Mouse (Mus musculus): ENCODE data around the gene C1qa. TPM values are rescaled to one million over a fixed set of nuclear protein-coding genes. Genes with fewer than 3 reads are reported as not detected.

The C1qa gene
- polyA plus RNA-seq, 1 experiment from 2014 or later, result 75.9 TPM

GRCm38 (mm10) chr4:136878171-136878570 lies 20.4 kb downstream of the C1qa start:
- ATAC-seq (ENCODE audit: low read depth), result no peak
- no peak overlapping the region for H3K27ac ChIP-seq (ENCODE audit: low read length)
- no peaks in the 10 kb centered on the region for H3K9me3 ChIP-seq (replicated peaks; ENCODE audit: control insufficient read depth, low read length)
- WGBS (ENCODE audit: insufficient replicate concordance), result 42% methylated on average over 8 of the region's 8 CpGs
- no peak overlapping the region for H3K9ac ChIP-seq (ENCODE audit: low read depth, low read length)
- no peak overlapping the region for H3K4me3 ChIP-seq (ENCODE audit: low read depth, low read length)
- no peaks in the 10 kb centered on the region for H3K27me3 ChIP-seq (ENCODE audit: control insufficient read depth, insufficient read depth, low read depth, low read length)
- H3K36me3 ChIP-seq (ENCODE audit: control insufficient read depth, insufficient read depth), result no peaks in the 10 kb centered on the region
- no peak overlapping the region for H3K4me2 ChIP-seq (ENCODE audit: low read depth, low read length)
- no peaks in the 10 kb centered on the region for H3K4me1 ChIP-seq (ENCODE audit: control insufficient read depth, low read depth, low read length)

- Histone ChIP-seq H3K4me2 (ENCODE audit: low read depth, low read length) (no peak overlapping the region), H3K4me1 (ENCODE audit: control insufficient read depth, low read depth, low read length) (no peaks in the 10 kb centered on the region), H3K4me3 (ENCODE audit: low read depth, low read length) (no peak overlapping the region), H3K27ac (ENCODE audit: low read length) (no peak overlapping the region), H3K36me3 (ENCODE audit: control insufficient read depth, insufficient read depth) (no peaks in the 10 kb centered on the region), H3K27me3 (ENCODE audit: control insufficient read depth, insufficient read depth, low read depth, low read length) (no peaks in the 10 kb centered on the region), H3K9ac (ENCODE audit: low read depth, low read length) (no peak overlapping the region), H3K9me3 (replicated peaks; ENCODE audit: control insufficient read depth, low read length) (no peaks in the 10 kb centered on the region)
- no peak for ATAC-seq (ENCODE audit: low read depth)
- WGBS (ENCODE audit: insufficient replicate concordance), result 13% methylated on average over 7 of the region's 7 CpGs
Measured at GRCm38 (mm10) chr4:136876971-136877370, 21.6 kb downstream of the C1qa start.

- Histone ChIP-seq H3K27ac (ENCODE audit: low read length) (no peak overlapping the region), H3K9me3 (replicated peaks; ENCODE audit: control insufficient read depth, low read length) (no peaks in the 10 kb centered on the region), H3K4me3 (ENCODE audit: low read depth, low read length) (no peak overlapping the region), H3K36me3 (ENCODE audit: control insufficient read depth, insufficient read depth) (no peaks in the 10 kb centered on the region), H3K4me1 (ENCODE audit: control insufficient read depth, low read depth, low read length) (no peaks in the 10 kb centered on the region), H3K27me3 (ENCODE audit: control insufficient read depth, insufficient read depth, low read depth, low read length) (no peaks in the 10 kb centered on the region), H3K4me2 (ENCODE audit: low read depth, low read length) (no peak overlapping the region), H3K9ac (ENCODE audit: low read depth, low read length) (no peak overlapping the region)
- 72% methylated on average over 14 of the region's 14 CpGs for WGBS (ENCODE audit: insufficient replicate concordance)
- no peak for ATAC-seq (ENCODE audit: low read depth)
Measured at GRCm38 (mm10) chr4:136875012-136875411, 23.6 kb downstream of the C1qa start.

- no peaks in the 10 kb centered on the region for H3K36me3 ChIP-seq (ENCODE audit: control insufficient read depth, insufficient read depth)
- ATAC-seq (ENCODE audit: low read depth), result no peak
- H3K9me3 ChIP-seq (replicated peaks; ENCODE audit: control insufficient read depth, low read length), result no peaks in the 10 kb centered on the region
- H3K27me3 ChIP-seq (ENCODE audit: control insufficient read depth, insufficient read depth, low read depth, low read length), result no peaks in the 10 kb centered on the region; the same call in 1 of the 2 replicates
- no peak overlapping the region for H3K27ac ChIP-seq (ENCODE audit: low read length)
- WGBS (ENCODE audit: insufficient replicate concordance), result 62% methylated on average over 6 of the region's 6 CpGs
- H3K4me2 ChIP-seq (ENCODE audit: low read depth, low read length), result no peak overlapping the region
- H3K4me1 ChIP-seq (ENCODE audit: control insufficient read depth, low read depth, low read length), result no peaks in the 10 kb centered on the region
- no peak overlapping the region for H3K4me3 ChIP-seq (ENCODE audit: low read depth, low read length)
- no peak overlapping the region for H3K9ac ChIP-seq (ENCODE audit: low read depth, low read length)
Measured at GRCm38 (mm10) chr4:136868371-136868770, 30.2 kb downstream of the C1qa start.

GRCm38 (mm10) chr4:136867690-136868345 lies 30.8 kb downstream of the C1qa start:
- no peak overlapping the region for H3K9ac ChIP-seq (ENCODE audit: low read depth, low read length)
- H3K36me3 ChIP-seq (ENCODE audit: control insufficient read depth, insufficient read depth), result no peaks in the 10 kb centered on the region
- no peak overlapping the region for H3K4me2 ChIP-seq (ENCODE audit: low read depth, low read length)
- no peaks in the 10 kb centered on the region; the same call in 1 of the 2 replicates for H3K27me3 ChIP-seq (ENCODE audit: control insufficient read depth, insufficient read depth, low read depth, low read length)
- 20% methylated on average over 12 of the region's 12 CpGs for WGBS (ENCODE audit: insufficient replicate concordance)
- H3K4me3 ChIP-seq (ENCODE audit: low read depth, low read length), result no peak overlapping the region
- ATAC-seq (ENCODE audit: low read depth), result no peak
- no peaks in the 10 kb centered on the region for H3K9me3 ChIP-seq (replicated peaks; ENCODE audit: control insufficient read depth, low read length)
- H3K4me1 ChIP-seq (ENCODE audit: control insufficient read depth, low read depth, low read length), result no peaks in the 10 kb centered on the region
- no peak overlapping the region for H3K27ac ChIP-seq (ENCODE audit: low read length)

- no peak for ATAC-seq (ENCODE audit: low read depth)
- no peaks in the 10 kb centered on the region for H3K9me3 ChIP-seq (replicated peaks; ENCODE audit: control insufficient read depth, low read length)
- WGBS (ENCODE audit: insufficient replicate concordance), result 58% methylated on average over 5 of the region's 5 CpGs
- H3K4me1 ChIP-seq (ENCODE audit: control insufficient read depth, low read depth, low read length), result no peaks in the 10 kb centered on the region
- no peak overlapping the region for H3K27ac ChIP-seq (ENCODE audit: low read length)
- H3K27me3 ChIP-seq (ENCODE audit: control insufficient read depth, insufficient read depth, low read depth, low read length), result peaks cover 4% of the 10 kb centered on the region; the same call in 1 of the 2 replicates
- H3K36me3 ChIP-seq (ENCODE audit: control insufficient read depth, insufficient read depth), result no peaks in the 10 kb centered on the region
- no peak overlapping the region for H3K9ac ChIP-seq (ENCODE audit: low read depth, low read length)
- H3K4me3 ChIP-seq (ENCODE audit: low read depth, low read length), result no peak overlapping the region
- H3K4me2 ChIP-seq (ENCODE audit: low read depth, low read length), result no peak overlapping the region
Measured at GRCm38 (mm10) chr4:136865531-136865930, 33.1 kb downstream of the C1qa start.

GRCm38 (mm10) chr4:136864751-136865470 lies 33.7 kb downstream of the C1qa start:
- Histone ChIP-seq H3K4me2 (ENCODE audit: low read depth, low read length) (no peak overlapping the region), H3K4me1 (ENCODE audit: control insufficient read depth, low read depth, low read length) (no peaks in the 10 kb centered on the region), H3K9ac (ENCODE audit: low read depth, low read length) (no peak overlapping the region), H3K9me3 (replicated peaks; ENCODE audit: control insufficient read depth, low read length) (no peaks in the 10 kb centered on the region), H3K4me3 (ENCODE audit: low read depth, low read length) (no peak overlapping the region), H3K27me3 (ENCODE audit: control insufficient read depth, insufficient read depth, low read depth, low read length) (peaks cover 4% of the 10 kb centered on the region; the same call in 1 of the 2 replicates), H3K27ac (ENCODE audit: low read length) (no peak overlapping the region), H3K36me3 (ENCODE audit: control insufficient read depth, insufficient read depth) (no peaks in the 10 kb centered on the region)
- 24% methylated on average over 15 of the region's 15 CpGs for WGBS (ENCODE audit: insufficient replicate concordance)
- no peak for ATAC-seq (ENCODE audit: low read depth)

- Histone ChIP-seq H3K4me3 (ENCODE audit: low read depth, low read length) (no peak overlapping the region), H3K27me3 (ENCODE audit: control insufficient read depth, insufficient read depth, low read depth, low read length) (peaks cover 4% of the 10 kb centered on the region; the same call in 1 of the 2 replicates), H3K4me2 (ENCODE audit: low read depth, low read length) (no peak overlapping the region), H3K4me1 (ENCODE audit: control insufficient read depth, low read depth, low read length) (no peaks in the 10 kb centered on the region), H3K36me3 (ENCODE audit: control insufficient read depth, insufficient read depth) (no peaks in the 10 kb centered on the region), H3K27ac (ENCODE audit: low read length) (no peak overlapping the region), H3K9me3 (replicated peaks; ENCODE audit: control insufficient read depth, low read length) (no peaks in the 10 kb centered on the region), H3K9ac (ENCODE audit: low read depth, low read length) (no peak overlapping the region)
- 23% methylated on average over 9 of the region's 9 CpGs for WGBS (ENCODE audit: insufficient replicate concordance)
- no peak for ATAC-seq (ENCODE audit: low read depth)
Measured at GRCm38 (mm10) chr4:136863517-136863916, 35.1 kb downstream of the C1qa start.

- H3K36me3 ChIP-seq (ENCODE audit: control insufficient read depth, insufficient read depth), result no peaks in the 10 kb centered on the region
- H3K27ac ChIP-seq (ENCODE audit: low read length), result no peak overlapping the region
- no peaks in the 10 kb centered on the region for H3K9me3 ChIP-seq (replicated peaks; ENCODE audit: control insufficient read depth, low read length)
- 49% methylated on average over 2 of the region's 2 CpGs for WGBS (ENCODE audit: insufficient replicate concordance)
- H3K4me3 ChIP-seq (ENCODE audit: low read depth, low read length), result no peak overlapping the region
- H3K4me1 ChIP-seq (ENCODE audit: control insufficient read depth, low read depth, low read length), result no peaks in the 10 kb centered on the region
- H3K27me3 ChIP-seq (ENCODE audit: control insufficient read depth, insufficient read depth, low read depth, low read length), result peaks cover 4% of the 10 kb centered on the region; the same call in 1 of the 2 replicates
- H3K9ac ChIP-seq (ENCODE audit: low read depth, low read length), result no peak overlapping the region
- ATAC-seq (ENCODE audit: low read depth), result no peak
- no peak overlapping the region for H3K4me2 ChIP-seq (ENCODE audit: low read depth, low read length)
Measured at GRCm38 (mm10) chr4:136862411-136862810, 36.2 kb downstream of the C1qa start.

Measured in liver, embryonic 16.5 days (tissue).